Mouse (Mus musculus) liver, embryonic 14.5 days (tissue): ENCODE results near the gene BC034090.

Experiments used
- CTCF ChIP-seq: IDR thresholded peaks from 2 replicates; pipeline ENCODE4 v1.5.1; 2016; ENCODE audit warnings: antibody characterized with exemption, low read depth, control low read depth
- EP300 ChIP-seq: IDR thresholded peaks from 2 replicates; pipeline ENCODE4 v1.6.1; 2016; ENCODE audit warnings: antibody characterized with exemption, low read depth

GRCm38 (mm10) chr1:155222101-155222669 lies 22.1 kb downstream of the BC034090 start:
- no peak for TF ChIP-seq CTCF
- TF ChIP-seq EP300: no peak
